Mouse (Mus musculus) activated CD4-positive, CD25-positive, alpha-beta regulatory T cell, adult 4 months (primary cell): ENCODE measurements around the gene Zfp335. TPM values are rescaled to one million over a fixed set of nuclear protein-coding genes. Genes with fewer than 3 reads are reported as not detected.

Experiments
- ATAC-seq: one replicate; pipeline ENCODE4 v1.8.0; 2017
- polyA plus RNA-seq, 2 experiments: library from polyadenylated mRNA; unstranded; fragments of 100-300 nt; shearing (Covaris generic); gene quantifications; one replicate each; pipeline ENCODE4 v1.2.1; 2017

Gene Zfp335
- polyA plus RNA-seq, 2 experiments from 2014 or later = 6.7 to 9.0 TPM

DNA sequence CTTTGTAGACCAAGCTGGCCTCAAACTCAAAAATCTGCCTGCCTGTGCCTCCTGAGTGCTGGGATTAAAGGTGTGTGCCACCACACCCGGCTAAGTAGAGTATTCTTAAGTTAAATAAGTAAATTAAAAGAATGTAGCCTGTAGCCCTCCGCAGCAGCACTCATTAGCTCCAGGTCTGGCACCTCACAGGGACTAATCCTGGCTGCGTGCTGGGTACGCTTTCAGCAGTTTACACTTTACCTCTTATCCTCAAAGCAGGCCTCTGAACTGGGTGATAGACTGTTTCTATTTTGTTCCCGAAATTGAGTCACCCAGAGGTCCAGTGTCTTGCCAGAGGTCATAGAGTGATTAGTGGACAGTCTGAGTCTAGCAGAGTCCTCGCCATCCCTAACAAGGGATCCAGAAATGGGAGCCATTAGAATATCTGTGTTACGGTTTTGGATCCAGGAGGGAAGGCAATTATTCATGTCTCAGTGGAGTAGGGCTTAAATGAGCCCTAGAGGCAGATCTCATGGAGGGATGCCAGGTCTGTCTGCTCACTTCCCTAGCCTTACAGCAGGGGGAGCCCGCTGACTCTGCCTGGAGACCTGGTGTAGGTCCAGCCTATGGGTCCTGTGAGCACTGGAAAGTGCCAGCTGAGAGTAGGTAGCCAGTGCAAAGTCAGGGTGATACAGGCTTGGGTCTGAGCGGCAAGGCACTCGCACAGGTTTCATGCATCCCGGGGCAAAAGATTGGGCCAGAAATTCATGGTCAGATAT is 12.7 kb upstream of the Zfp335 start:
- peak; percentile 89 for ATAC-seq

DNA sequence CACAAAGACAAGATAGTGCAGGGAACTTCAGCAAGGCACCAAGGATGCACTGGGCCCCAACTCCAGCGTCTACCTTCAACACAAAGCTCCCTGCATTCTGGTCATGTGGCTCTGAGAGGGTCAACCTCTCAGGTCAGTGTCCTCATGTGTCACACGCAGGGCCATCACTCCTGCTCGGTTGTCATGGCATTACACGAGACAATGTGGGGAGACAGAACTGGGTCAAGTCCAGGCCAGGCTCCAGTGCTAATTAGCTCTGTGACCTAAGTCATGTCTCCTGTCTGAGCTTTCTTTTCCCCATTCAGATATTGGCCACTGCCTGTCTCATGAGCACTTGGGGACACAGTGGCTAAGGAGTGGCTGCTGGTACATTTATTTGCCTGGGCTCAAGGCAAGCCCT is 11.7 kb upstream of the Zfp335 start:
- ATAC-seq = no peak

DNA sequence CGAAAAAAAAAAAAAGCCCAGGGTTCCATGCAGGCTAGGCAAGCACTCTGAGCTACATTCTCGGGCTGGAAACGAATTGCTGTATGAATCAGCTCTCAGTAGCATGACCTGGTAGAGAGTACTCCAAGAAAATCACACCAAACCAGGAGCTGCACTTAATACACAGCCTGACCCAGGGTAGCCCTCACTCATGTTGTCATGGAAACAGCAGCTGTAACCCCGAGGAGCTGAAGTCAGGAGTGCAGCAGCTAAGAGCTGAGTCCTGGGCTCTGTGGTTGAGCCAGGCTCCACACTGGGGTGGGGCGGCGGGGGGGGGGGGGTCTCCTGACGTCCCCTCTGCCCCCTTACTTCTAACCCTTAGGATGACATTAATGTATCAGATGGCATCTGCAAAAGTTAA is 10.4 kb upstream of the Zfp335 start:
- ATAC-seq = no peak

DNA sequence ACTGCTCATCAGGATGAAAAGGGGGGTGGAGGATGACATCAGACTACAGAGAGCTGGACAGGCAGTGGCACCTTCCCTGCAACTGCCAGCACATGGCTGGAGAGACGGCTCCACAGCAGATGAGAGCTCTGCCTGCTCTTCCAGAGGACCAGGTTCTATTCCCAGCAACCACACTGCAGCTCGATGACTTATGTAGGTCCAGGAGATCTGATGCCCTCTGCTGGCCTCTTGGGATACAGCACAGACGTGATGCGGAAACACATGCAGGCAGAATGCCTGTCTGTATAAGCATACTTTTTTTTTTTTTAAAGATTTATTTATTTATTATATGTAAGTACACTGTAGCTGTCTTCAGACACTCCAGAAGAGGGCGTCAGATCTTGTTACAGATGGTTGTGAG is 6.8 kb upstream of the Zfp335 start:
- ATAC-seq = no peak

DNA sequence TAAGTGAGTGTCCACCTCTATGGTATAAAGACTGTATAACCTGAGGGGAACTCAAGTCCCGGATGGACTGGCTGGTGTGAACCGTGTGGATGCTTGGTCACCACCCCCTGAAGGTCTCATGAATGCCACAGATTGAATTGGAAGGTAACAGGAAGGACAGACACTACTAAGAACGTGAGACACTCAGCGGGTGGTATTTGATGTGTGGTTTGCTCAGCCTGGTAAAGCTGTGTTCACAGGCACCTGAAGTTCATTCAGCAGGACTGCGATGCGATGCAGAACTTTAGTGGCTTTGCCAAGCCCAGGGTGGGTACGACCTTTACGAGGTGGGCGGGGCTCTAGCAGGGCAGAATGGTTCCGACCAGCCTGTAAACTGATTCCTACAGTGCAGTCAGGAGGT is 5.8 kb upstream of the Zfp335 start:
- no peak for ATAC-seq

DNA sequence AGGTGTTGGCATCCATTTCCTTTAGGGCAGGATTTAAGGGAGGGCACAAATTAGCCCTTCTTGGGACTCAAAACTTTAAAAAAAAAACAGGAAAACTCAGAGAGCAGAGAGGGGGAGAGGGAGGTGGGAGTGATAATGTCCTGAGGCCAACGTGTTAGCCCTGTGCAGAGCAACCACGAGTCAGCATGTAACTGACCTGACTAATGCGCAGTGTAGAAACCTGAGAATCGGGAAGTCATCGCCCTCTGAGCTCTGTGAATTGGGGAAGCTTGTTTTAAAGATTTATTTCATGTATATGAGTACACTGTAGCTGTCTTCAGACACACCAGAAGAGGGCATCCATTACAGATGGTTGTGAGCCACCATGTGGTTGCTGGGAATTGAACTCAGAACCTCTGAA is 5.3 kb upstream of the Zfp335 start:
- no peak for ATAC-seq

DNA sequence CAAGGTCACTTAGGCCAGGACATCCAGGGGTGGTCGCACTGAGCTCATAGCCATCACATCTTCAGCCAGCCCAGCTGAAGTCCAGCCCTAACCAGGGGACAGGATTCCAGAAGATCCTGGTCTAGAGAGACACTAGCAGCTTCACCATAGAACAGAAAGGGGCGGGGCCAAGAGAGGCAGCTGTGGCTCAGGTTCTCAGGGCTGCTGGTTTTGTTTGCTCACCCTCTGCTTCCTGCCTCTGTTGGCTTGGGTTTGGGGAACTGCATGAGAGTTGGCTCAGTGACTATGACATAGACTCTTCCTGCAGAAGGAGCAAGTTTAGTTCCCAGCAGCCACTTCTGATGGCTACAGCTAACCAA is 1.9 kb upstream of the Zfp335 start:
- peak; percentile 70 for ATAC-seq

DNA sequence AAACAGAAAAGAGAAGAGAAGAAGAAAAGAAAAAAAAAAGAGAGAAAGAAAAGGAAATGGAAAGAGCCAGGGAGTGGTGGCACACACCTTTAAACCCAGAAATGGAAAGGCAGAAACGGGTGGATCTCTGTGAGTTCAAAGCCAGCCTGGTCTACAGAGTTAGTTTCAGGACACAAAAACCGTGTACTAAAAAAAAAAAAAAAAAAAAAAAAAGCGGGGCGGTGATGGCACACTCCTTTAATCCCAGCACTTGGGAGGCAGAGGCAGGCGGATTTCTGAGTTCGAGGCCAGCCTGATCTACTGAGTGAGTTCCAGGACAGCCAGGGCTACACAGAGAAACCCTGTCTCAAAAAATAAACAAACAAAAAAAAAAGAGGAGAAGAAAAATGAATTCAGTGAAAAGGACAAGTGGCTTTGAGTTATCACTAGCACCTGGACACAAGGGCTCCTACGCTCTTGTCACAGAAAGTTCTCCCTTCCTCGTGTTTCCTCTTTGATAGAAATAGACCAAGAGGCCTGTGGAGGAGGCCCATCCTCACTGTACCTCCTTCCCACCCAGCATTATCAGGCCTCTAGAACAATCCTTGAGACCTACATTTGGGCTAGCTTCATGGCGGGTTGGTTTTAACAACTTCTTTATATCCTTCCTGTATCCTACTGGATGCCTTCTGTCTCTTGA is 1.3 kb upstream of the Zfp335 start:
- no peak for ATAC-seq

DNA sequence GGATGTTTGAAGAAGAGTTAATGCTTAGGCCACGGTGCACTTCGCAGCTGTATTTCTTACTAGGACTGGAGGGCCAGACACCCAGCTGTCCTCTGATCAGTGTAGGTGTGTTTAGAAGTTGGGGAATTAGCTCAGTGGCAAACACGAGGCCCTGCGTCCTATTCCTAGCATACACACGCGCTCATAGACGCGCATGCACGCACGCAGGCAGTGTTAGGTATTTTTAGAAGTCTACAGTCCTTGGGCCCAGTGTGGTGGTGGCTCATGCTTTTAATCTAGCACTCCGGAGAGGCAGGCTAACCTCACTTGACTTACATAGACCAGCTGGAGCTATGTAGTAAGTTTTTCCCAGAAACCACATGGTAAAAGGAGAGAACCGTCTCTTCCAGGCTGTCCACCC is 594 bp upstream of the Zfp335 start:
- ATAC-seq = peak; percentile 30

DNA sequence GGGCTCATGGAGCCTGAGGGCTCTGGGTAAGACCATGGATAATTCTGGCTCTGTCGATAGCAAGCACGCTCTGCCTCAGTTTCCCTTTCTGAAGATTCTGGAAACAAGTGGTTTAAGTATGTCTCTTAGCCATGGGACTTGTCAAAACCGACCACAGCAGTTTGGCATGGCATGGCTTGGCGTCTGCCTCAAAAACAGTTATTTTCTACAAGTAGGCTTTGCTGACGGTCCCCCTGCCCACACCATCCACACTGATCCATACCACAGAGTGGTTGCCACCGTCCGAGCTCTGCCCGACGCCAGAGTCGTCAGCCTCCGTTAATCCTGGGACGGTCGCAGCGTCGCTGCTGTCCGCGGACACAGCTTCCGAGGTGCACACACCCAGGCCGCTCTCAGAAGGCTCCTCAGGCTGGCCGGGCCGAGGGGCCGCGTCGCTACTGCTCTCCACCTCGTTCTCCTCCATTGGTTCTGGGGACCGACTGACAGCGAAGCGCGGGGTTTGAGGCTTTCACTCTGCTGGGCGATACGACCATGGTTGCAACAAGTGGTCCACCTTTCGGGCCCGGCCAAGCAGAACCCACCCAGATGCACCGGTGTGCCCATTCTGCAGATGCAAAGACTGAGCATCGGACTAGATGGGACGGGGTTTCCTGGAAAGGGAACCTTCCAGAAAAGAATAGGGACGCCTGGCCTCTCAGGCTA is 1.0 kb downstream of the Zfp335 start:
- no peak for ATAC-seq

DNA sequence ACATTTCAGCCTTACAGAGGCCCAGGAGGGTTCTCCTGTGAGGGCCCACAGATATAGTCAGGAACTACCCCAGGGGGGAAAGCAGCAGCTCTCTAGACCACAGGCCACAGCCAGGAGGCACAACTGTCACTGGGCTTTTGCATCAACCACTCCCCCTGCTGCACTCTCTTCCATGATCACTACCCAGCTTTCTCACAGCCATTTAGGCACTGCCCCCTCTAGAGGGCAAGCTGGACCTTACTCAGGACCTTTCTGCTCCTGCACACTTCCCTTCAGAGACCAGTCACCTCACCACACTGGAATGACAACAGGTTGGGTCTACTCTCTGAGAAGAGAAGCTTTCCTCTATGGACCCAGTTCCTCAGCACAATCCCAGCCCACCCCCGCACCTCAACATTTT is 2.0 kb downstream of the Zfp335 start:
- no peak for ATAC-seq

DNA sequence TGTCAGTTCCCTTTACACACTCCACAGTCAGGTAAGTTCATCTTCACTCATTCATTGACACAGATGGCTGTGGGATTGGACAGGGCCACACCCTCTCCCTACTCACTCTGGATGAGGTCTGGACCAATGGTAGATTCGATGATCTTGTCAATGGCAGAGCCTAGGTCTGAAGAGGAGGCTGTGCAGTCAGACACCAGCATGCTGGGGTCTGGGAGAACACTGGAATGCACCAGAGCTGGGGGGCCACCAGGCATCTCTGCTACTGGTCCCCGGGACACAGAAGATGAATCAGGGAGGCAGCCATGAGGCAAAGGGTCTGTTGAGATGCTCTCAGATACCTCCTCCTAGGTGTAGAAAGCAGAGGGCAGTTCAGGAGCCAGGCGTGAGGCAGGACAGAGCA is 2.5 kb downstream of the Zfp335 start:
- no peak for ATAC-seq

DNA sequence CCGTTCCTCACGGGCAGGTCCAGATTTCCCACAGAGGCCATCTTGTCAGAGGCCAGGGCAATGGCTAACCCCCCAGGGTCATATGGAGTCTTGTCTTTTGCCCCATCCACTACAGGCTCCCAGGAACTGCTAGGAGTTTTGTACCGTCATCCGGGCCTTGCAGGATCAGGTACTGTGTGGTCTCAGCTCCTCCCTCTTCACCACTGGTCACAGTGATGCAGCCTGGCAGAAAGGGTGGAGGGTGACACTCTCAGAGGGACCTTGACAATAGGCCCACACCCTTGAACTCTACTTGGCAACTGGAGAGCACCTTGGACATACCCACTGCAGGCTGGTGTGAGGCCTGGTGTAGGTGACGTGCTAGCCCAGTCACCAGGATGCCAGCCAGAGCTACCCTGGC is 3.5 kb downstream of the Zfp335 start:
- ATAC-seq = no peak

DNA sequence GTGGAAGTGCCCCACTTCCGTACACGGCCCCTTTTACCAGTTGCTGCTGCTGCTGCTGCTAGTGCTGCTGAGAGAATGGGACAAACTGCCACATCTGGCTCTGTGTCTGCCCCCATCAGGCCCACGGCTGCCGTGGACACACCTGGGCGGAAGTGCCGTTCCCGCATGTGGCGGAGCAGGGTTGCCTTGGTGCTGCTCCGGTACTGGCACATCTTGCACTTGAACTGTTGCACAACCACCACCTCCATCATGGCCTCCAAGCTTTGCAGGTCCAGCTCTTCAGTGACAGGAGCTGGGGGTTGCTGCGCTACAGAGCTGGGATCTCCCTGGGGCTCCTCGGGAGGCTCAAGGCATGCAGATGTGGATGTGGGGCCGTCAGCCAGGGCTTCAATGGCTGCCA is 4.0 kb downstream of the Zfp335 start:
- ATAC-seq = no peak

DNA sequence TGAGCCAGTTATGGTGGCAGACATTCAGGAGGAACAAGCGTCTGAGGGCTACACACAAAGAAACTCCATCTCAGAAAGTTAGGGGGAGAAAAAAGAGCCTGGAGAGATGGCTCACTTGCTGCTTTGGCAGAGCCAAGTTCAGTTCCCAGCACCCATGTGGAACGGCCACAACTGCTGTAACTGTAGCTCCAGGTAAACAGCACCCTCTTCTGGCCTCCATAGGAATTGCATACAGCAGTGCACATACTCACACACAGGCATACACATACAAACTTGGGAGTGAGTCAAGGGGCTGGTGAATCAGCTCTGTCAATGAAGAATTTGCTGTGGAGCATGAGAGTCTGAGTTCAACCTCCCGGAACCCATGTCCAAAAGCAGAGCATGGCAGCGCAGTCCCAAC is 5.5 kb downstream of the Zfp335 start:
- no peak for ATAC-seq

DNA sequence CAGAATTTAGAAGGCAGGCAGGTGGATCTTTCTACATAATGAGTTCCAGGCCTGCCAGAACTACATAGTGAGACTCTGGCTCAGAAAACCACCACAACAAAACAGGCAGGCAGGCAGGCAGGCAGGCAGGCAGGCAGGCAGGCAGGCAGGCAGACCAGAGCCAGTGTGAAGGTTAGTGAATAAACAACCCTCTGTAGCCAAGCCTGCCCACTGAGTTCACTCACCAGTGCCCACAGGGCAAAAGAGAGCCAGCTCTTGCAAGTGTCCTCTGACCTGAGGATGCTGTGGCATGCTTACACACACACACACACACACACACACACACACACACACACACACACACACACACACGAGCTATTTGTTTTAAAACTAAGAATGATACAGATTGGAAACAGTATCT is 8.1 kb downstream of the Zfp335 start:
- no peak for ATAC-seq

DNA sequence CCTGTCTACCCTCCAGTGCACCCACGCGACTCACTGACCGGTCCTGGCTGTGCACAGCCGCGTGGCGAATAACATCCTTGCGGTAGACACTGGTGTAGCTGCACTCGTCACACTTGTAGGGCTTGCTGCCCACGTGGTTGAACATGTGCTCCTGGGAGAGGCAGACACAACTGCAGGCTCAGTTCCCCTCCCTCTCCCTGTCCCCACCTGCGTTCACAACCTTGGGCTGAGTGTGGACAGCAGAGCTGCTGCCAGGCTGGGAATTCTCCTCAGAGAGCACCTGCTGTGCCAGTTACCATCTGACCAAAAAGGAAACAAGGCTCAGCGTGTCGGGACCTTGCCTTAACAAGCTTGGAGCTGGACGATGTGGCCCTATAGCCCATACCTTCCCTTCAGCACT is 10.2 kb downstream of the Zfp335 start:
- ATAC-seq = no peak

DNA sequence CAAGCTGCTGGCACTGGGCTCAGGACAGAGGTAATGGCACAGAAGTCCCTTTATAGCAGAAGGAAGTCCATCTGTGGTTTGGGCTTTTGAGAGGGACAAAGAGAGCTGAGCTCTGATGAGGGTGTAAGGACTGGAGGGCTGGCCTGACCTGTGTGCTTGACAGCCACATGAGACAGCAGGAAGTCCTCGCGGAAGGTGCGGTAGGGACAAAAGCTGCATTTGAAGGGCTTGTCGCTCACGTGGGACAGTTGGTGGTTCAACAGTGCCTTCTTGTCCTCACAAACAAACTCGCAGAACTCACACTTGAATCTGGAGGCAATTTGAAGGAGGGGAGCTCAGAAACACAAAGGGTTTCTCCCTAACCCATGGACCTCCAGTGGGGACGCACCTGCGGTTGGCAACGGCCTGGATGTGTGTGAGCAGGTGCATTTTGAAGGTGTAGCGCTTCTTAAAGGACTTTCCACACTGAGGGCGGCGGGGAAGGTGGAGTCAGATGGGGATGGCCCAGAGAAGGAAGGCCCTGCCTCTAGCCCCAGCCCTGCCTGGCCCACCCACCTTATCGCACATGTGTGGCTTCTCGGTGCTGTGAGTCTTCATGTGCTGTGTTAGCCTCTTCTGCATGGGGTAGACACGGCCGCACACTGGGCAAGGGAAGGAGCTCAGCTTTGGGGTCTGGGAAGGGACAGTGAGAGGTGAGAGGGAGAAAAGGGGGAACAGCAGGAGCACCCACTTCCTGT is 11.7 kb downstream of the Zfp335 start:
- ATAC-seq = peak; percentile 42

DNA sequence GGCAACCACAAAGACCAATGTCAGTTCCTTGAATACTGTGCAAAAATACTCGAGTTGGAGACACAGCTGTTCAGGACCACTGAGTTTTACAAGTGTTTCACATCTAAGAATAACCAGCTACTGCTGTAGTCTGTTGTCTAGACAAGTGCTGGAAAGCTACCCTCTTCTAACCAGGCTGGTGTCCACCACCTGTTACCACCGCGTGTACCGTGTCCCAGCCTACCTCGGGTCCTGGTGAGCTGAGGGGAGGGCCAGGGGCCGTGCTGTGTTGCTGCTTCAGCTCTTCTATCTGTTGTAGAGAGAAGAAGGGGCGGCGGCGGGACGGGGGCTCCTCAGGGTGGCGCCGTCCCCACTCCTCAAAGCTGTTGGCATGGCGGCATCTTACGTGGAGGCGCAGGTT is 12.5 kb downstream of the Zfp335 start:
- no peak for ATAC-seq

DNA sequence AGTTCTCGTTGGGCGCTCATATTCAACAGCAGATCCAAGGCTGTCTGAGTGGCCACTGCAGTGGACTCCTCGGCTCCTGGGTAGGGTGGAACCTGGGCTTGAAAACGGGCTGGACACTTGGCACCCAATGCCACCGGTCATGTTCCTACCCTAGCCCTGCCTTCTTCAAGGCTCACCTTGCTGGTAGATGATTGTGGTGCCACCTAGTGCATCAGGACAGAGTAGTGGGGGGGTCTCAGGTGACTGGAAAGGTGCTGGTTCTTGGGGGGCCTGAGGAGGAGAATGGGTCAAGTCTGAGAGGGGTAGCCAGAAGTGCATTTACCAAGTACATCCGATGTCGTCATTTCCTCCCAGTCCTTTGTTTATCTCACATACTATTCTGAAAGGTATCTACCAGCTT is 13.5 kb downstream of the Zfp335 start:
- no peak for ATAC-seq

DNA sequence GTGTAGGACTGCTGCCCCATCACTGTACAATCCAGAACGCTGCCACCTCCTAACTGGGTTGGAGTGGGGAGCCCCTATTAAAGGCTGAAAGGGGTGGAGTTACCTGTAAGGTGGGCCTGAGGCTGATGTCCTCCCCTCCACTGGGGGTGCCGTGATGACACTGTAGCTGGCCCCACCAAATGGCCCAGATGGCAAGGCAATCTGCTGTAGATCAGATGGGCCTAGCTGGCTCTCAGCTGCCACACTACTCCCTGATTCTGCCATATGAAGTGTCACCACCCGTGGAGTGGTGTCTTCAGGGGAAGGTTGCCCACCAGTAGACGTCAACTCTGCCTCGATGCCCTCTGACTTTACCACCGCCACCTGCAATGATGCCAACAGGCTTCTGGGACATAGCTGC is 15.7 kb downstream of the Zfp335 start:
- ATAC-seq = no peak

DNA sequence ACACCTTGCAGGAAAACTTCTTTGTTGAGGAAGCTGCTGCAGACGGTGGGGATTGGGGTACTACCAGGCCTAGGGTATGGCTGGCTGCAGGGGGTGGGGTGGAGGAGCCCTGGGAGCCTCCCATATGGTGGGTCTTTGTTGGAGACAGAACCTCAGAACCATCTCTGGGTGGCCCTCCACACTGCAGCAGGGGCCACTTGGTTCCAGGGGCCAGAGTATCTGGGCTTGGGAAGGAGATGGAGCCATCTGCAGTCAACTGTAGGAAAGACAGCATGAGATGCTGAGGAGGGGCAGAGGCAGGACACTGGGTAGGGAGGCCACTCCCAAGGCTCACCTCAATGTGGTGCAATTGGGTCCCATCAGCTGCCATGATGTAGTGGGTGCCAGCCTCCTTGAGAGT is 16.9 kb downstream of the Zfp335 start:
- no peak for ATAC-seq

DNA sequence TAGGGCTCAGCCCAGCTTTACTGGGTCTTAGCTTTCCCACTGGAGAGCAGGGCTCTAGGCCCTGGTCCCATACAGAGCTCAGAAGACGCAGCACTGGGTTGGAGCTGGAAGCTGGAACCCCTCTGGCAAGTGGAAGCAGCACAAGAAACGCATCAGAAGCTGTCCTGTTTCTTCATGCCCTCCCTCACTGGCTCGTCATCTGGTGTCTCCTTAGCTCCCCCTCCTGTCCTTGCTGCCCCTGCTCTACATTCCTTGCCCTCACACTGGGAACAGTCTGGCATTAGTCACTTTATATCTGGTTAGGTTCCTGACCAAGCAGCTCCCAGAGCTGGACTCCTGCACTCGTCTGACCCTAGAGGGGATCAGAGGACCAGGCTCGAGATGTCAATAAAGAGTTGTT is 17.5 kb downstream of the Zfp335 start:
- no peak for ATAC-seq
